Mouse (Mus musculus): Measurements from ENCODE around the gene Olfr1555-ps1. TPM values are rescaled to one million over a fixed set of nuclear protein-coding genes. Genes with fewer than 3 reads are reported as not detected.
"Not testable (repeated sequence)": the region's sequence is repeated elsewhere in the genome, so short reads cannot be mapped to it uniquely, and the experiment has no call there.

Olfr1555-ps1 gene
- polyA plus RNA-seq (2014; fragmentation: Nextera tagmentation; extraction: Ambion mirVana), result not detected in 2 replicates

DNA sequence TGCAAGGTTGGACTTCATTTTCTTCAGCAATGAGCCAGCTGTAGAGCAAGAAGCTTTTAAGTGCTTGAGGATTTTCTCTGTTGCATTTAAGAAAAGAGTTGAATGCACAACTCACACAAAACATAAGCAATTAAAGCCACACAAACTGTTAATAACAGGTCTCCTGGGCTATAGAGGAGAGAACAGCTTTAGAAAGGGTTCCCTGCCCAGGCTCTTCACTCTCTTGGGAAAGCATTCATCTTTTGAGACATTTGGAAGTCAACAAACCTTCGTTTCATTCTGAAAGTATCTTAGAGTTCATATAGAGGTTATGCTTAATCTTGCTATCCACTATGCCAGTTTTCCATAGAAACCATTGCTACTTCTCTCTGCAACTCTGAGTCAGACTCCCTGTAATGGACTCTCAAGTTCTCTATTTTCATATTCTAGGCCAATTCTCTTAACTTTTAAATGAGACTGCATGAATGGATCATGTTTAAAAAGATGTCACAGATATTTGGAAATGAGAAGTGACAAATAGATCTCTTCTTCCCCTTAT lies at the start of gene Olfr1555-ps1:
TSS of gene Olfr1555-ps1 (minus strand) at position 51 of the 538 bp plus-strand sequence.
- WGBS (ENCODE audit: insufficient replicate concordance), result 31% methylated on average over 1 of the region's 1 CpGs

DNA sequence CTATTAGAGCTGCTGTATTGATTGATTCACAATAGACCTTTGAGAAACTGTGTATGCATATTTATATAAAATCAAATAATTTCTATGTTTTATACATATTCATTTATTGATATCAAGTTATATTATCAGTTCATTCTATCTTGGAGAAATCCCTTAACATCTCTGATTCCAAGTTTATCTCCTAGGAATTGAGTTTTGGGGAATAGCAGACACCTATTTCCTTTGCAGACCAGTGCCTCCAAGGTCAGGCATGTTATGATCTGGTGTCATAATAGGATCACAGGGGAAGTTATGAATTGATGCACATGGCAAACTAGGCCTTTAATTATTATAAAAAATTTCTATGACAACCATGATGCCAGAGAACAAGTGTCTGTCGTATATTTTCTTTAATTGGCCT lies 30.4 kb upstream of the Olfr1555-ps1 start, which contains the start of gene Olfr1431:
TSS of gene Olfr1431 (plus strand) at position 301 of the 400 bp plus-strand sequence.
- Histone ChIP-seq H3K4me1 (ENCODE audit: control insufficient read depth, insufficient read depth, low read length) (no peaks in the 10 kb centered on the region), H3K4me2 (no peak within 1 kb of the TSS), H3K9me3 (replicated peaks; ENCODE audit: control insufficient read depth, low read length) (no peaks in the 10 kb centered on the region), H3K4me3 (ENCODE audit: low read depth, low read length) (no peak within 1 kb of the TSS), H3K27ac (ENCODE audit: low read depth, low read length) (no peak within 1 kb of the TSS), H3K9ac (ENCODE audit: low read depth, low read length) (no peak within 1 kb of the TSS), H3K27me3 (ENCODE audit: control insufficient read depth, insufficient read depth, low read length) (no peaks in the 10 kb centered on the region), H3K36me3 (ENCODE audit: control insufficient read depth, insufficient read depth, low read length) (no peaks in the 10 kb centered on the region)
- ATAC-seq (replicated peaks; ENCODE audit: insufficient number of reproducible peaks, low FRiP score, low TSS enrichment), result no peak
- 65% methylated on average over 1 of the region's 1 CpGs for WGBS (ENCODE audit: insufficient replicate concordance)

More for the DNA sequence above, at the start of gene Olfr1555-ps1:
- H3K27ac ChIP-seq (ENCODE audit: low read depth, low read length); H3K4me1 ChIP-seq (ENCODE audit: control insufficient read depth, insufficient read depth, low read length); H3K4me3 ChIP-seq (ENCODE audit: low read depth, low read length); H3K27me3 ChIP-seq (ENCODE audit: control insufficient read depth, insufficient read depth, low read length); H3K9me3 ChIP-seq (replicated peaks; ENCODE audit: control insufficient read depth, low read length); H3K9ac ChIP-seq (ENCODE audit: low read depth, low read length); H3K36me3 ChIP-seq (ENCODE audit: control insufficient read depth, insufficient read depth, low read length); H3K4me2 ChIP-seq; ATAC-seq (replicated peaks; ENCODE audit: insufficient number of reproducible peaks, low FRiP score, low TSS enrichment): not testable (repeated sequence)

DNA sequence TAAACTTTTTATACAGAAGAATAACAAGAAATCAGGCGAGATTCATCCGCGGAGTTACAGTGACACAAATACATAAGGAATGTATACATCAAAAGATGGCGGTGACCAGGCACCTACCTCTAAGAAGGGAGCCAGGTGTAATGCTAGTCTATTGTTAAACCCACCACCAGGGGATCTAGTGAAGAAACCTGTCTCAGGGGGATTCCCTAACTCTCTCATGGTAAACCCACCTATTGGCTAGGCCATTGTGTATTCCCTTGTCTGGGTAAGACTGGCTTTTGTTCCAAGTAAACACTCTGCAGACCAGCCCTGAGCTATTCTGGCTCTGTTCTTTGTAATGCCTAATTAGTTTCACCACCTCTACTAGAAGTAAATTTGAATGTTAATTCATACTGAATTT lies 29.2 kb upstream of the Olfr1555-ps1 start:
- WGBS (ENCODE audit: insufficient replicate concordance), result 76% methylated on average over 4 of the region's 4 CpGs
- H3K4me1 ChIP-seq (ENCODE audit: control insufficient read depth, insufficient read depth, low read length); H3K27ac ChIP-seq (ENCODE audit: low read depth, low read length); H3K4me3 ChIP-seq (ENCODE audit: low read depth, low read length); H3K9me3 ChIP-seq (replicated peaks; ENCODE audit: control insufficient read depth, low read length); H3K4me2 ChIP-seq; H3K27me3 ChIP-seq (ENCODE audit: control insufficient read depth, insufficient read depth, low read length); H3K36me3 ChIP-seq (ENCODE audit: control insufficient read depth, insufficient read depth, low read length); ATAC-seq (replicated peaks; ENCODE audit: insufficient number of reproducible peaks, low FRiP score, low TSS enrichment); H3K9ac ChIP-seq (ENCODE audit: low read depth, low read length): not testable (repeated sequence)

DNA sequence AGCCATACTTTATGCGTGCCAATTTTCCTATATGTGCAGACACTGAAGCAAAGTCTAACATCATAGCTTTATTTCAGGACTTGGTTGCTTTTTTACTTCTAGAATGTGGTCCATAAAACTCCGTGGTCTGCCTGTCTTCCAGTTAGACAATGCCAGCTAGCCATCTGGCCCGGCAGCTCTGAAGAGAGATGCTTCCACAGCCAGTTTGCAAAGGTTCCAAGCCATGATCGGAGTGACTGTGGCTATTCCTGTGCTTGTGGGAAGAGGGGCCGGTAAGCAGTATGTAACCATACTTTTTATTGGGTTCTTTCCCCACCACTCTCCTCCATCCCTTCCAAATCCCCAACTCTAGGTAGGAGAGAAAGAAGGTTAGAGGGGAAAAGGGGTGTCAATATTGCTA lies 5.5 kb upstream of the Olfr1555-ps1 start:
- 71% methylated on average over 5 of the region's 5 CpGs for WGBS (ENCODE audit: insufficient replicate concordance)
- H3K4me2 ChIP-seq, result not testable (repeated sequence)

DNA sequence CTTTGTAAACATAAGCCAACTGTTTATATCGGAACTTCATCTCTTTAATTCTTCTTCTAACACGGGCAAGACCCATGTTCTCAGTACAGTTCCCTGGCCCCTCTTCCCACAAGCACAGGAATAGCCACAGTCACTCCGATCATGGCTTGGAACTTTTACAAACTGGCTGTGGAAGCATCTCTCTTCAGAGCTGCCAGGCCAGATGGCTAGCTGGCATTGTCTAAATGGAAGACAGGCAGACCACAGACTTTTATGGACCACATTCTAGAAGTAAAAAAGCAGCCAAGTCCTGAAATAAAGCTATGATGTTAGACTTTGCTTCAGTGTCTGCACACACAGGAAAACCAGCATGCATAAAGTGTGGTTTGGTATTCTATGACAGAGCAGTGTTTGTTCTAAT lies 24.5 kb downstream of the Olfr1555-ps1 start:
- no peak for ATAC-seq (replicated peaks; ENCODE audit: insufficient number of reproducible peaks, low FRiP score, low TSS enrichment)
- Histone ChIP-seq H3K36me3 (ENCODE audit: control insufficient read depth, insufficient read depth, low read length) (no peaks in the 10 kb centered on the region), H3K27me3 (ENCODE audit: control insufficient read depth, insufficient read depth, low read length) (no peaks in the 10 kb centered on the region), H3K4me1 (ENCODE audit: control insufficient read depth, insufficient read depth, low read length) (no peaks in the 10 kb centered on the region), H3K9ac (ENCODE audit: low read depth, low read length) (no peak overlapping the region), H3K4me2 (no peak overlapping the region), H3K27ac (ENCODE audit: low read depth, low read length) (no peak overlapping the region), H3K4me3 (ENCODE audit: low read depth, low read length) (no peak overlapping the region), H3K9me3 (replicated peaks; ENCODE audit: control insufficient read depth, low read length) (no peaks in the 10 kb centered on the region)
- WGBS (ENCODE audit: insufficient replicate concordance), result 82% methylated on average over 3 of the region's 3 CpGs

More for the DNA sequence above, 5.5 kb upstream of the Olfr1555-ps1 start:
- H3K4me1 ChIP-seq (ENCODE audit: control insufficient read depth, insufficient read depth, low read length); H3K27ac ChIP-seq (ENCODE audit: low read depth, low read length); ATAC-seq (replicated peaks; ENCODE audit: insufficient number of reproducible peaks, low FRiP score, low TSS enrichment); H3K36me3 ChIP-seq (ENCODE audit: control insufficient read depth, insufficient read depth, low read length); H3K27me3 ChIP-seq (ENCODE audit: control insufficient read depth, insufficient read depth, low read length); H3K4me3 ChIP-seq (ENCODE audit: low read depth, low read length); H3K9me3 ChIP-seq (replicated peaks; ENCODE audit: control insufficient read depth, low read length); H3K9ac ChIP-seq (ENCODE audit: low read depth, low read length): not testable (repeated sequence)

DNA sequence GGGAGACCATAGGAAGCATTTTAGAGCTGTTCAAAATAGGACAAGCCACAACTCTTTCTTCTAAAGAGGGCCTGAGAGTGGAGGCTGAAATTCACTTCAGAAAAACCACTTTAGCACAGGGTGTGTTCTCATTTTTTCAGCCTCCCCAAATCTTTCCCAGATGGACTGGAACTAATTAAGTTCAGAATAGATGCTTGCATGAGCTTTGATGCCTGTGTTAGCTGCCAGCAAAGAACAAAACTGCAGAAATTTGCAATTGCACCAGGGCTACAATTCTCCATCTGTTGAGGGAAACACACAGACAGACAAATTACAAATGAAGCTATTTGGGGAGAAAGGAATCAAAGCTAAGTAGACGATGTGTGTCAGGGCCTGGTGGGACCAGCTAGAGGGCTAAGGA lies 26.6 kb downstream of the Olfr1555-ps1 start:
- Histone ChIP-seq H3K27ac (ENCODE audit: low read depth, low read length) (no peak overlapping the region), H3K9me3 (replicated peaks; ENCODE audit: control insufficient read depth, low read length) (no peaks in the 10 kb centered on the region), H3K4me1 (ENCODE audit: control insufficient read depth, insufficient read depth, low read length) (no peaks in the 10 kb centered on the region), H3K36me3 (ENCODE audit: control insufficient read depth, insufficient read depth, low read length) (no peaks in the 10 kb centered on the region), H3K4me3 (ENCODE audit: low read depth, low read length) (no peak overlapping the region), H3K9ac (ENCODE audit: low read depth, low read length) (no peak overlapping the region), H3K27me3 (ENCODE audit: control insufficient read depth, insufficient read depth, low read length) (no peaks in the 10 kb centered on the region), H3K4me2 (no peak overlapping the region)
- no peak for ATAC-seq (replicated peaks; ENCODE audit: insufficient number of reproducible peaks, low FRiP score, low TSS enrichment)
- 67% methylated on average over 1 of the region's 1 CpGs for WGBS (ENCODE audit: insufficient replicate concordance)

DNA sequence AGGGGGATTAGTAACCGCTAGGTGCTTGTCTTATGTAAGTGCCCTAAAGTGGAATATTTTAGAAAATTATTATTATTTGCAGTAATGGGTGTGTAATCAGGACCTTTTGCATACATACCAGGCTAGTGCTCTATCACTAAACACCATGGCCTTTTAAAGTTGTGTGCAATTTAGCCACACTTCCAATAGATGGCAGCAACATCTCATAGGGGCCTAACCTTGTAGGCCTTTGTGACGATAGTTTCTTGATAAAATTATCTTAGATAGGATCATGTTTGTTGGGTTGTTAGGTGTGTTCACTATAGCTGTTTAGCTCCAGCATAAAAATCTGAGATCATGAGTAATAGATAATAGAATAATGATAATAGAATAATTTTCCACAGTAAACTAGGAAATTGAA lies 35.6 kb downstream of the Olfr1555-ps1 start:
- H3K9me3 ChIP-seq (replicated peaks; ENCODE audit: control insufficient read depth, low read length), result no peaks in the 10 kb centered on the region
- H3K27ac ChIP-seq (ENCODE audit: low read depth, low read length), result no peak overlapping the region
- H3K36me3 ChIP-seq (ENCODE audit: control insufficient read depth, insufficient read depth, low read length), result no peaks in the 10 kb centered on the region
- H3K4me1 ChIP-seq (ENCODE audit: control insufficient read depth, insufficient read depth, low read length), result no peaks in the 10 kb centered on the region
- H3K27me3 ChIP-seq (ENCODE audit: control insufficient read depth, insufficient read depth, low read length), result no peaks in the 10 kb centered on the region
- no peak overlapping the region for H3K9ac ChIP-seq (ENCODE audit: low read depth, low read length)
- 34% methylated on average over 2 of the region's 2 CpGs for WGBS (ENCODE audit: insufficient replicate concordance)
- no peak for ATAC-seq (replicated peaks; ENCODE audit: insufficient number of reproducible peaks, low FRiP score, low TSS enrichment)
- no peak overlapping the region for H3K4me2 ChIP-seq
- no peak overlapping the region for H3K4me3 ChIP-seq (ENCODE audit: low read depth, low read length)

DNA sequence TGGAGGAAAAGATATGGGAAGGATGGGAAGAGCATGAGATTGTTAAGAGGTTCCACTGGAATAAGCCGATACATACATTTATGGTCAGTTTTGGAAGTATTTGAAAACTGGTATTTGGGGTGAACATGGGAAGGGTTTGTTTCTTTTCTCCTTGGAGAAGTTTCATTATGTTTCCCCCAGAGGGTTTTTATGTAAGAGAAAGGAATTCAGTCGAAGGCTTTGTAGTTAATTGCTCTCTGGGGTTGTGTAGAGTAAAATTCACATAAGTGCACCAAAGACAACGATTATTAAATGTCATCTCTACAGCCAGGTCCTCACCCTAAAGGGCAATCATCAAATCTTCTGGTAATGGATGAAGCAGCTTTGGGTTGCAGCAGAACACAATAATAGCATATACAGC lies 46.8 kb downstream of the Olfr1555-ps1 start, which contains the start of gene Olfr76:
TSS of gene Olfr76 (minus strand) at position 101 of the 400 bp plus-strand sequence.
- Histone ChIP-seq H3K4me3 (ENCODE audit: low read depth, low read length) (no peak within 1 kb of the TSS), H3K4me2 (no peak within 1 kb of the TSS), H3K9me3 (replicated peaks; ENCODE audit: control insufficient read depth, low read length) (no peaks in the 10 kb centered on the region), H3K9ac (ENCODE audit: low read depth, low read length) (no peak within 1 kb of the TSS), H3K4me1 (ENCODE audit: control insufficient read depth, insufficient read depth, low read length) (no peaks in the 10 kb centered on the region), H3K27me3 (ENCODE audit: control insufficient read depth, insufficient read depth, low read length) (no peaks in the 10 kb centered on the region), H3K36me3 (ENCODE audit: control insufficient read depth, insufficient read depth, low read length) (no peaks in the 10 kb centered on the region), H3K27ac (ENCODE audit: low read depth, low read length) (no peak within 1 kb of the TSS)
- ATAC-seq (replicated peaks; ENCODE audit: insufficient number of reproducible peaks, low FRiP score, low TSS enrichment), result no peak
- WGBS (ENCODE audit: insufficient replicate concordance), result 62% methylated on average over 3 of the region's 3 CpGs

DNA sequence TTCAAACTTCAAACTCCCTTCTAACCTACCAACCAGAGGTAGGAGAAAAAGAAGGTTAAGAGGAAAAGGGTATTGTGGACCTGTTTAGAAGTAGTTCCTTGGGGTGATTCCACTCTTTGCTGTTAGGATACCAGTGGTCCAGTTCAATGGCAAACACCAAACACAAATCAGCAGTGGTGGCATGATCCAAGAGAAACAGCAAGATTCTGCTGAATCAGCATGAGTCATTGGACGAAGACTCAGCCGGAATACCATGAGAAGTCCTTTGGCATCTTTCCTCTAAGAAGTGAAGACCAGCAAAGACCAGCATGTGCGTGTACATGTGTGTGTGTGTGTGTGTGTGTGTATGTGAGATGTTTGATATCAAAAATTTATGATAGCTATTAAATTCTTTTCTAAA lies 53.4 kb downstream of the Olfr1555-ps1 start:
- no peaks in the 10 kb centered on the region for H3K36me3 ChIP-seq (ENCODE audit: control insufficient read depth, insufficient read depth, low read length)
- no peaks in the 10 kb centered on the region for H3K9me3 ChIP-seq (replicated peaks; ENCODE audit: control insufficient read depth, low read length)
- WGBS (ENCODE audit: insufficient replicate concordance), result 88% methylated on average over 3 of the region's 3 CpGs
- ATAC-seq (replicated peaks; ENCODE audit: insufficient number of reproducible peaks, low FRiP score, low TSS enrichment), result no peak
- no peak overlapping the region for H3K4me2 ChIP-seq
- H3K27ac ChIP-seq (ENCODE audit: low read depth, low read length), result no peak overlapping the region
- H3K9ac ChIP-seq (ENCODE audit: low read depth, low read length), result no peak overlapping the region
- H3K27me3 ChIP-seq (ENCODE audit: control insufficient read depth, insufficient read depth, low read length), result no peaks in the 10 kb centered on the region
- H3K4me1 ChIP-seq (ENCODE audit: control insufficient read depth, insufficient read depth, low read length), result no peaks in the 10 kb centered on the region
- no peak overlapping the region for H3K4me3 ChIP-seq (ENCODE audit: low read depth, low read length)

All from heart, embryonic 11.5 days (tissue).